Mouse (Mus musculus): Measurements from ENCODE around the gene Th.

Gene Th

GRCm38 (mm10) chr7:142931028-142931427 is at the start of gene Th:
Th (minus strand) TSS chr7:142931128.
- DNase-seq (ENCODE audit: low read depth in 1 of 2, low spot score in 2 of 2): no peak

GRCm38 (mm10) chr7:142968809-142969511 is 38.0 kb upstream of the Th start, which contains the start of gene Ascl2:
Ascl2 (minus strand) TSS chr7:142969264.
- no peak for DNase-seq (ENCODE audit: low read depth in 1 of 2, low spot score in 2 of 2)

- DNase-seq (ENCODE audit: low read depth in 1 of 2, low spot score in 2 of 2): no peak
These were observed 37.2 kb upstream of the Th start for GRCm38 (mm10) chr7:142967884-142968808.

- DNase-seq (ENCODE audit: low read depth in 1 of 2, low spot score in 2 of 2): no peak
These were observed 36.5 kb upstream of the Th start for GRCm38 (mm10) chr7:142967414-142967883.

- DNase-seq (ENCODE audit: low read depth in 1 of 2, low spot score in 2 of 2): no peak
These were observed 28.8 kb upstream of the Th start for GRCm38 (mm10) chr7:142959752-142960151.

- DNase-seq (ENCODE audit: low read depth in 1 of 2, low spot score in 2 of 2): peak in 1 of 2 experiments; percentile 23
These were observed 27.9 kb upstream of the Th start for GRCm38 (mm10) chr7:142958817-142959216.

- DNase-seq (ENCODE audit: low read depth in 1 of 2, low spot score in 2 of 2): no peak
These were observed 25.1 kb upstream of the Th start for GRCm38 (mm10) chr7:142956018-142956417.

GRCm38 (mm10) chr7:142949568-142949967 is 18.6 kb upstream of the Th start:
- no peak for DNase-seq (ENCODE audit: low read depth in 1 of 2, low spot score in 2 of 2)

GRCm38 (mm10) chr7:142937631-142938030 is 6.7 kb upstream of the Th start:
- DNase-seq (ENCODE audit: low read depth in 1 of 2, low spot score in 2 of 2): no peak

- DNase-seq (ENCODE audit: low read depth in 1 of 2, low spot score in 2 of 2): no peak
These were observed 4.8 kb upstream of the Th start for GRCm38 (mm10) chr7:142935708-142936107.

GRCm38 (mm10) chr7:142932469-142932868 is 1.5 kb upstream of the Th start:
- DNase-seq (ENCODE audit: low read depth in 1 of 2, low spot score in 2 of 2): no peak

GRCm38 (mm10) chr7:142929516-142929915 is 1.4 kb downstream of the Th start:
- DNase-seq (ENCODE audit: low read depth in 1 of 2, low spot score in 2 of 2): no peak

GRCm38 (mm10) chr7:142927293-142927692 is 3.6 kb downstream of the Th start:
- no peak for DNase-seq (ENCODE audit: low read depth in 1 of 2, low spot score in 2 of 2)

GRCm38 (mm10) chr7:142918641-142919628 is 12.0 kb downstream of the Th start:
- DNase-seq (ENCODE audit: low read depth in 1 of 2, low spot score in 2 of 2): peak; percentile 60 to 74

- no peak for DNase-seq (ENCODE audit: low read depth in 1 of 2, low spot score in 2 of 2)
These were observed 13.3 kb downstream of the Th start for GRCm38 (mm10) chr7:142917659-142918058.

GRCm38 (mm10) chr7:142916178-142916577 is 14.8 kb downstream of the Th start:
- DNase-seq (ENCODE audit: low read depth in 1 of 2, low spot score in 2 of 2): no peak

- no peak for DNase-seq (ENCODE audit: low read depth in 1 of 2, low spot score in 2 of 2)
These were observed 19.2 kb downstream of the Th start for GRCm38 (mm10) chr7:142911682-142912081.

GRCm38 (mm10) chr7:142910104-142910503 is 20.8 kb downstream of the Th start:
- DNase-seq (ENCODE audit: low read depth in 1 of 2, low spot score in 2 of 2): no peak

- no peak for DNase-seq (ENCODE audit: low read depth in 1 of 2, low spot score in 2 of 2)
These were observed 21.3 kb downstream of the Th start for GRCm38 (mm10) chr7:142909622-142910021.

- no peak for DNase-seq (ENCODE audit: low read depth in 1 of 2, low spot score in 2 of 2)
These were observed 25.3 kb downstream of the Th start for GRCm38 (mm10) chr7:142905606-142906005.

GRCm38 (mm10) chr7:142904331-142904730 is 26.6 kb downstream of the Th start:
- DNase-seq (ENCODE audit: low read depth in 1 of 2, low spot score in 2 of 2): no peak

Measured in monocyte, adult 2 months (primary cell).